Mouse (Mus musculus) neural tube, embryonic 11.5 days (tissue): ENCODE results near the gene Olfr33. TPM values are rescaled to one million over a fixed set of nuclear protein-coding genes. Genes with fewer than 3 reads are reported as not detected.

Experiments used
- ATAC-seq: fragments of 200-750 bp; cut with Nextera tagmentation; 2 replicates; pipeline ENCODE4 v1.8.0; 2017; ENCODE audit warnings: moderate number of reproducible peaks, mild to moderate bottlenecking, moderate TSS enrichment, moderate library complexity; ENCODE audit not compliant: insufficient read depth, low FRiP score, low TSS enrichment
- DNase-seq: peaks from one replicate; pipeline ENCODE4 v3.0.0-alpha.2; 2015; ENCODE audit warnings: low spot score
- H3K27ac ChIP-seq: fragments of 300-500 bp; sonication (generic); 2 replicates; pipeline ENCODE4 v1.5.1; 2014; ENCODE audit warnings: low read depth, mild to moderate bottlenecking, low read length
- H3K27me3 ChIP-seq: fragments of 300-500 bp; sonication (generic); 2 replicates; pipeline ENCODE4 v1.6.1; 2014; ENCODE audit warnings: mild to moderate bottlenecking, low read length, mixed read lengths; ENCODE audit not compliant: control insufficient read depth, insufficient read depth
- H3K36me3 ChIP-seq: fragments of 300-500 bp; sonication (generic); 2 replicates; pipeline ENCODE4 v1.6.1; 2014; ENCODE audit warnings: mild to moderate bottlenecking, low read length, moderate library complexity, mixed read lengths; ENCODE audit not compliant: control insufficient read depth, insufficient read depth
- H3K4me1 ChIP-seq: fragments of 300-500 bp; sonication (generic); 2 replicates; pipeline ENCODE4 v1.6.1; 2014; ENCODE audit warnings: low read length, mixed read lengths; ENCODE audit not compliant: control insufficient read depth, insufficient read depth
- H3K4me2 ChIP-seq: fragments of 300-500 bp; sonication (generic); 2 replicates; pipeline ENCODE4 v1.6.1; 2014; ENCODE audit warnings: low read depth, mild to moderate bottlenecking, moderate library complexity
- H3K4me3 ChIP-seq: fragments of 300-500 bp; sonication (generic); 2 replicates; pipeline ENCODE4 v1.5.1; 2014; ENCODE audit warnings: low read depth, low read length
- H3K9ac ChIP-seq: fragments of 300-500 bp; sonication (generic); 2 replicates; pipeline ENCODE4 v1.6.1; 2014; ENCODE audit warnings: mild to moderate bottlenecking, low read length
- H3K9me3 ChIP-seq: fragments of 300-500 bp; sonication (generic); 2 replicates; pipeline ENCODE4 v1.6.1; 2016; ENCODE audit warnings: low read length; ENCODE audit not compliant: control insufficient read depth
- WGBS: fragments of 180-500 bp; shearing (Covaris S2); extraction: QIAGEN DNeasy Blood & Tissue Kit; methylation state at CpG from one replicate; pipeline ENCODE4 v1.1.7; 2014; 5-methylcytosine and 5-hydroxymethylcytosine counted together
- polyA plus RNA-seq: library from polyadenylated mRNA; unstranded; fragments of >200 nt; fragmentation: Nextera tagmentation; extraction: Ambion mirVana; gene quantifications from 2 replicates; pipeline ENCODE4 v1.2.1, GENCODE M21; 2014

The Olfr33 gene
- polyA plus RNA-seq, 1 experiment from 2014 or later = not detected

DNA sequence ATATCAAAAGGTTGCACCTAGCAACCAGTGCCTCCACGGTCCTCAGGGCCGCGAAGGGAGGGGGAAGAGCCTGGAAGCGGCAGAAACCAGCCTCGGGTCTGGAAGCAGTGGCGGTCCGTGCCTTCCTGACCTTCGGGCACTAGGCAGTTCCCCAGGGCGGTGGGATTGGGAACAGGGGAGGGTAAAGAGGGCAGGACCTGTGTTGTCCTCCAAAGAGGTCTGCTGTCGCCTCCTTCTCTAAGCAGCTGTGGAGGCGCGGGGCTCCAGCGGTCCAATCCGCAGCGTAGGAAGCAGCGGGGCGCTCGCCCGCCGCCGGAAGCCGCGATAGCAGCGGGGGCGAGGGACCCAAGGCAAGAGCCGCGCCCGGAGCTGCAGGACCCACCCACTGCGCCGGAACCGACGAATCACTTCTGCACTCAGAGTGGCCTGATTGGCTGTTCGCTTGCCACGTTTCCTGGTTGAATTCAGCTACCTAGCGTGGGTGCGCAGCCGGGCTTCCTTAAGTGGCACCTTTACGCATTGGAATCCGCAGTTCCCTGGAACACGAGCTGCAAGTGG is 31.8 kb downstream of the Olfr33 start, which contains the start of gene Trim68:
Gene Trim68, minus strand, starts transcription at position 384 of the 558 bp plus-strand sequence.
- H3K36me3 ChIP-seq = no peaks in the 10 kb centered on the region
- H3K27ac ChIP-seq = no peak within 1 kb of the TSS

GRCm38 (mm10) chr7:102681916-102682315 is 37.0 kb downstream of the Olfr33 start:
- WGBS = 93% methylated on average over 1 of the region's 1 CpGs
- Histone ChIP-seq H3K4me3 (no peak overlapping the region), H3K4me1 (no peaks in the 10 kb centered on the region), H3K27me3 (no peaks in the 10 kb centered on the region), H3K9me3 (no peaks in the 10 kb centered on the region), H3K9ac (no peak overlapping the region), H3K36me3 (no peaks in the 10 kb centered on the region), H3K27ac (no peak overlapping the region), H3K4me2 (no peak overlapping the region)
- DNase-seq (no peak), ATAC-seq (no peak)

More for the DNA sequence above, 31.8 kb downstream of the Olfr33 start, which contains the start of gene Trim68:
- peak; percentile 99 for ATAC-seq
- Histone ChIP-seq H3K4me1 (no peaks in the 10 kb centered on the region), H3K9me3 (no peaks in the 10 kb centered on the region), H3K27me3 (no peaks in the 10 kb centered on the region), H3K9ac (peak within 1 kb of the TSS; percentile 75), H3K4me2 (peak within 1 kb of the TSS; percentile 57), H3K4me3 (peak within 1 kb of the TSS; percentile 57)
- WGBS = under 1% methylated on average over 40 of the region's 40 CpGs
- DNase-seq = peak; percentile 94

DNA sequence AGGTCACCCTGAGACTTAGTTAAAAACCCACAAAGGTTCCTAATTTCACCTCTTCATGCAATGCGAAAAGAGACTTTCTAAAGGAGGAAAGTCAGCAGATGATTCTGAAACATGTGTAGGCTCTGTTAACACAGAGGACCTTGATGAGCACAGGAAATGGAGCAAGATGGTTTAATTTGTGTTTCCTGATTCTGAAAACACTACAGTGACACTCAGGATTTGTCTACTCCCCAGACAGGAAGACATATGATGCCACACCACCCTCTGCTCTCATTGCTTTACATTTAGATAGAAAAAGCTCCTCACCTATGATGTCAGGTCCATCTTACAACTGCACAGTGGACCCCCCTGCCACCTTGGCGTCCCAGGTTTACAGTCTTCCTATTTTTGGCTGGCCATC is 42.6 kb downstream of the Olfr33 start:
- Histone ChIP-seq H3K9me3 (no peaks in the 10 kb centered on the region), H3K4me2 (no peak overlapping the region), H3K36me3 (no peaks in the 10 kb centered on the region), H3K4me3 (no peak overlapping the region), H3K9ac (no peak overlapping the region), H3K27ac (no peak overlapping the region), H3K27me3 (no peaks in the 10 kb centered on the region), H3K4me1 (no peaks in the 10 kb centered on the region)
- no peak for ATAC-seq
- DNase-seq = no peak
- WGBS = 80% methylated on average over 2 of the region's 2 CpGs

DNA sequence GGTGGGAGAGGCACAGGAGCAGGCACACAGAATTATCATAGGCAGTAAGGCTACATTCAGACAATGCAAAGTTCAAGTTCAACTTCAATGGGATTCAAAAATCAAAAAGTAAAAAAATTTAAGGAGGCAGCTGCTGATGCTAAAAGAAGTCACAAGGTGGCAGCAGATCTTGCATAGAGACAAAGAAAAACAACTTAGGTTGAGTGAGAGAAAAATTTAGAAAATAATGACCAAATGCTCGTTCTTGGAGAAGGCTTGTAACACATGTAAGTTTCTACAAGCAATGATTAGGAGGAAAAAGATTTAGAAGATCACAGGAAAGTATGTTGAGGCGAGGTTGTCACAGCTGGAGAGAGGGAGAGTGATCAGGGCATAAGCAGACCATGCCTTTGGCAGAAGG is 53.5 kb downstream of the Olfr33 start:
- no peaks in the 10 kb centered on the region for H3K9me3 ChIP-seq
- H3K27ac ChIP-seq = no peak overlapping the region
- H3K4me2 ChIP-seq = no peak overlapping the region
- no peak overlapping the region for H3K9ac ChIP-seq
- no peaks in the 10 kb centered on the region for H3K27me3 ChIP-seq
- H3K4me3 ChIP-seq = no peak overlapping the region
- DNase-seq (peak; percentile 16), ATAC-seq (no peak)
- WGBS = 52% methylated on average over 2 of the region's 2 CpGs
- H3K36me3 ChIP-seq = no peaks in the 10 kb centered on the region
- no peaks in the 10 kb centered on the region for H3K4me1 ChIP-seq

DNA sequence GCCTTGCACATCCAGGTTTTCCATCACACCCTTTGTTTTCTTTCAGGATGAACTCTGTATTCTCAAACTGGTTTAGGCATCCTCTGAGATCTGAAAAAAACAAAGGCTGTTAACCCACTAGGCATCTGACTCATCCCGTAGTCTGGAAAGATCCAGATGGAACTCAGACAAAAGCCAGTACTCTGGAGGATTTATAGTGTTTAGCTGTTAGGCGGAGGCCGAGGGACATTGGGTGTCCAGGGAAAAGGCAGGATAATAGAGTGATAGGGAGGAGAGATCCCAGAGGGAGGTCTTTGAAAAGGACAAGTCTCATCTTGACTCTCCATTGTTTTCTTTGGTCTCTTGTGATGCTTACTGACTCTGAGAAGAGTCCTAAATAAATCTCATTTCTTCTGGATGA is 54.3 kb downstream of the Olfr33 start, which contains the start of gene Olfr556:
Gene Olfr556, plus strand, starts transcription at position 301 of the 400 bp plus-strand sequence.
- Histone ChIP-seq H3K9ac (no peak within 1 kb of the TSS), H3K4me3 (no peak within 1 kb of the TSS), H3K4me1 (no peaks in the 10 kb centered on the region), H3K27ac (no peak within 1 kb of the TSS), H3K4me2 (no peak within 1 kb of the TSS), H3K36me3 (no peaks in the 10 kb centered on the region), H3K9me3 (no peaks in the 10 kb centered on the region), H3K27me3 (no peaks in the 10 kb centered on the region)
- ATAC-seq (no peak), DNase-seq (no peak)
- WGBS = 28% methylated on average over 3 of the region's 3 CpGs

Other genes starting within 250 kb of the Olfr33 start
- 0.31 TPM in 1 of 2 replicates, not detected in the other for gene Olfr543, start 237.4 kb downstream of the Olfr33 start, polyA plus RNA-seq
- 0.07 and 0.16 TPM in 2 replicates for gene Olfr544, start 230.8 kb downstream of the Olfr33 start, polyA plus RNA-seq
- 0.08 TPM in 1 of 2 replicates, not detected in the other for gene Olfr545, start 219.5 kb downstream of the Olfr33 start, polyA plus RNA-seq
- not detected in 2 replicates for gene Olfr547, start 184.3 kb downstream of the Olfr33 start, polyA plus RNA-seq
- gene Olfr548-ps1, start 178.2 kb downstream of the Olfr33 start, polyA plus RNA-seq = not detected in 2 replicates
- not detected in 2 replicates for gene Olfr549, start 169.2 kb downstream of the Olfr33 start, polyA plus RNA-seq
- gene Trim21, start 153.6 kb downstream of the Olfr33 start, polyA plus RNA-seq = 0.13 and 0.14 TPM in 2 replicates
- gene Olfr550, start 147.6 kb downstream of the Olfr33 start, polyA plus RNA-seq = not detected in 2 replicates
- gene Olfr551, start 127.2 kb downstream of the Olfr33 start, polyA plus RNA-seq = not detected in 2 replicates
- not detected in 2 replicates for gene Olfr552, start 121.3 kb downstream of the Olfr33 start, polyA plus RNA-seq
- not detected in 2 replicates for gene Olfr553, start 100.9 kb downstream of the Olfr33 start, polyA plus RNA-seq
- not detected in 2 replicates for gene Olfr554, start 80.6 kb downstream of the Olfr33 start, polyA plus RNA-seq
- gene Olfr555, start 60.2 kb downstream of the Olfr33 start, polyA plus RNA-seq = not detected in 2 replicates
- not detected in 2 replicates for gene Olfr556, start 54.2 kb downstream of the Olfr33 start, polyA plus RNA-seq
- 10.2 and 11.2 TPM in 2 replicates for gene Trim68, start 31.7 kb downstream of the Olfr33 start, polyA plus RNA-seq
- not detected in 2 replicates for gene Olfr557, start 23.2 kb downstream of the Olfr33 start, polyA plus RNA-seq
- gene Olfr558, start 16.9 kb downstream of the Olfr33 start, polyA plus RNA-seq = 0.53 and 0.55 TPM in 2 replicates
- not detected in 2 replicates for gene Olfr559, start 8.4 kb upstream of the Olfr33 start, polyA plus RNA-seq
- not detected in 2 replicates for gene Olfr560, start 40.3 kb upstream of the Olfr33 start, polyA plus RNA-seq
- not detected in 2 replicates for gene Olfr78, start 40.4 kb upstream of the Olfr33 start, polyA plus RNA-seq
- not detected in 2 replicates for gene Olfr561, start 52.2 kb upstream of the Olfr33 start, polyA plus RNA-seq
- not detected in 2 replicates for gene Olfr564, start 84.4 kb upstream of the Olfr33 start, polyA plus RNA-seq
- not detected in 2 replicates for gene Olfr566, start 139.7 kb upstream of the Olfr33 start, polyA plus RNA-seq
- not detected in 2 replicates for gene Olfr568, start 158.1 kb upstream of the Olfr33 start, polyA plus RNA-seq
- not detected in 2 replicates for gene Olfr569, start 171.8 kb upstream of the Olfr33 start, polyA plus RNA-seq
- gene Olfr570, start 175.5 kb upstream of the Olfr33 start, polyA plus RNA-seq = not detected in 2 replicates
- not detected in 2 replicates for gene Olfr571, start 198.5 kb upstream of the Olfr33 start, polyA plus RNA-seq
- gene Olfr572, start 205.3 kb upstream of the Olfr33 start, polyA plus RNA-seq = not detected in 2 replicates
- gene Olfr573-ps1, start 223.5 kb upstream of the Olfr33 start, polyA plus RNA-seq = not detected in 2 replicates
- not detected in 2 replicates for gene Olfr574, start 229.4 kb upstream of the Olfr33 start, polyA plus RNA-seq
- gene Olfr575, start 239.7 kb upstream of the Olfr33 start, polyA plus RNA-seq = not detected in 2 replicates
- gene Olfr576, start 243.6 kb upstream of the Olfr33 start, polyA plus RNA-seq = not detected in 2 replicates